Mouse (Mus musculus) lung, postnatal 0 days (tissue): ENCODE measurements around the gene 5330417C22Rik. TPM values are rescaled to one million over a fixed set of nuclear protein-coding genes. Genes with fewer than 3 reads are reported as not detected.
"Not testable (repeated sequence)": the region's sequence is repeated elsewhere in the genome, so short reads cannot be mapped to it uniquely, and the experiment has no call there.

Experiments
- ATAC-seq: fragments of 200-750 bp; cut with Nextera tagmentation; 2 replicates; pipeline ENCODE4 v1.8.0; 2017; ENCODE audit warnings: moderate library complexity
- DNase-seq: peaks from one replicate; pipeline ENCODE4 v3.0.0-alpha.2; 2016; ENCODE audit warnings: low spot score
- H3K27ac ChIP-seq: fragments of 300-500 bp; sonication (generic); 2 replicates; pipeline ENCODE4 v1.5.1; 2014; ENCODE audit warnings: antibody characterized with exemption, mild to moderate bottlenecking, low read length, mixed read lengths
- H3K27me3 ChIP-seq: fragments of 300-500 bp; sonication (generic); replicated peaks from 2 replicates; pipeline ENCODE4 v1.6.1; 2014; ENCODE audit warnings: low read length, mixed read lengths; ENCODE audit not compliant: insufficient read depth
- H3K36me3 ChIP-seq: fragments of 300-500 bp; sonication (generic); 2 replicates; pipeline ENCODE4 v1.6.1; 2014; ENCODE audit warnings: low read length, mixed read lengths; ENCODE audit not compliant: insufficient read depth
- H3K4me1 ChIP-seq: fragments of 300-500 bp; sonication (generic); 2 replicates; pipeline ENCODE4 v1.6.1; 2014; ENCODE audit warnings: antibody characterized with exemption, low read depth, low read length, mixed read lengths; ENCODE audit not compliant: insufficient read depth
- H3K4me2 ChIP-seq: fragments of 300-500 bp; sonication (generic); replicated peaks from 2 replicates; pipeline ENCODE4 v1.6.1; 2014; ENCODE audit warnings: low read depth, mild to moderate bottlenecking, low read length, moderate library complexity, mixed read lengths
- H3K4me3 ChIP-seq: fragments of 300-500 bp; sonication (generic); 2 replicates; pipeline ENCODE4 v1.5.1; 2014; ENCODE audit warnings: low read depth, low read length
- H3K9ac ChIP-seq: fragments of 300-500 bp; sonication (generic); replicated peaks from 2 replicates; pipeline ENCODE4 v1.6.1; 2014; ENCODE audit warnings: low read depth, mild to moderate bottlenecking
- H3K9me3 ChIP-seq: fragments of 300-500 bp; sonication (generic); 2 replicates; pipeline ENCODE4 v1.6.1; 2016; ENCODE audit warnings: low read length, mixed read lengths
- CTCF ChIP-seq: IDR thresholded peaks from 2 replicates; pipeline ENCODE4 v1.5.1; 2016; ENCODE audit warnings: antibody characterized with exemption, mild to moderate bottlenecking
- EP300 ChIP-seq: IDR thresholded peaks from 2 replicates; pipeline ENCODE4 v1.6.1; 2016; ENCODE audit warnings: antibody characterized with exemption, mild to moderate bottlenecking, control low read depth
- WGBS: fragments of 180-500 bp; shearing (Covaris S2); extraction: QIAGEN DNeasy Blood & Tissue Kit; methylation state at CpG from one replicate; pipeline ENCODE4 v1.1.7; 2014; 5-methylcytosine and 5-hydroxymethylcytosine counted together
- polyA plus RNA-seq: library from polyadenylated mRNA; unstranded; fragments of >200 nt; fragmentation: Nextera tagmentation; extraction: Ambion mirVana; gene quantifications from 2 replicates; pipeline ENCODE4 v1.2.1, GENCODE M21; 2015

Gene 5330417C22Rik
- polyA plus RNA-seq, 1 experiment from 2014 or later: 45.7 TPM

- ATAC-seq (no peak), DNase-seq (no peak)
- no peaks in the 10 kb centered on the region for H3K27me3 ChIP-seq
- H3K4me1 ChIP-seq: no peaks in the 10 kb centered on the region; the same call in 1 of the 2 replicates
- H3K27ac ChIP-seq: no peak overlapping the region
- H3K4me2 ChIP-seq: no peak overlapping the region
- TF ChIP-seq EP300: no peak
- TF ChIP-seq CTCF: no peak
- no peak overlapping the region for H3K4me3 ChIP-seq
- WGBS: 24% methylated on average over 9 of the region's 9 CpGs
- no peaks in the 10 kb centered on the region for H3K36me3 ChIP-seq
- H3K9ac ChIP-seq: no peak overlapping the region
- no peaks in the 10 kb centered on the region for H3K9me3 ChIP-seq
These were observed 25.4 kb downstream of the 5330417C22Rik start for GRCm38 (mm10) chr3:108510716-108511483.

GRCm38 (mm10) chr3:108510156-108510555, 26.2 kb downstream of the 5330417C22Rik start:
- H3K4me1 ChIP-seq: no peaks in the 10 kb centered on the region; the same call in 1 of the 2 replicates
- H3K27me3 ChIP-seq: no peaks in the 10 kb centered on the region
- WGBS: 78% methylated on average over 1 of the region's 2 CpGs
- no peak overlapping the region for H3K9ac ChIP-seq
- H3K4me3 ChIP-seq: no peak overlapping the region
- H3K4me2 ChIP-seq: no peak overlapping the region
- DNase-seq (no peak), ATAC-seq (no peak)
- TF ChIP-seq EP300 (no peak), CTCF (no peak)
- H3K27ac ChIP-seq: no peak overlapping the region
- no peaks in the 10 kb centered on the region for H3K36me3 ChIP-seq
- H3K9me3 ChIP-seq: no peaks in the 10 kb centered on the region

GRCm38 (mm10) chr3:108508745-108509474, 27.4 kb downstream of the 5330417C22Rik start:
- Histone ChIP-seq H3K9ac (no peak overlapping the region), H3K4me2 (no peak overlapping the region), H3K4me1 (no peaks in the 10 kb centered on the region; the same call in 1 of the 2 replicates), H3K27ac (no peak overlapping the region), H3K27me3 (no peaks in the 10 kb centered on the region), H3K36me3 (no peaks in the 10 kb centered on the region), H3K4me3 (no peak overlapping the region), H3K9me3 (no peaks in the 10 kb centered on the region)
- DNase-seq (no peak), ATAC-seq (no peak)
- TF ChIP-seq EP300: no peak
- no peak for TF ChIP-seq CTCF
- 68% methylated on average over 4 of the region's 4 CpGs for WGBS

GRCm38 (mm10) chr3:108503908-108504307, 32.4 kb downstream of the 5330417C22Rik start:
- Histone ChIP-seq H3K4me3 (no peak overlapping the region), H3K9ac (no peak overlapping the region), H3K4me2 (no peak overlapping the region), H3K9me3 (no peaks in the 10 kb centered on the region), H3K27me3 (no peaks in the 10 kb centered on the region), H3K27ac (no peak overlapping the region), H3K36me3 (no peaks in the 10 kb centered on the region), H3K4me1 (no peaks in the 10 kb centered on the region)
- DNase-seq: no peak
- WGBS: 60% methylated on average over 4 of the region's 4 CpGs
- TF ChIP-seq CTCF: no peak
- TF ChIP-seq EP300: no peak
- ATAC-seq: no peak

GRCm38 (mm10) chr3:108501411-108501810, 34.9 kb downstream of the 5330417C22Rik start:
- WGBS: 63% methylated on average over 3 of the region's 3 CpGs
- not testable (repeated sequence) for H3K4me2 ChIP-seq, H3K9ac ChIP-seq, ATAC-seq, H3K4me3 ChIP-seq, H3K4me1 ChIP-seq, H3K27me3 ChIP-seq, DNase-seq, H3K9me3 ChIP-seq, H3K27ac ChIP-seq, H3K36me3 ChIP-seq

GRCm38 (mm10) chr3:108499826-108500225, 36.5 kb downstream of the 5330417C22Rik start:
- Histone ChIP-seq H3K27ac (no peak overlapping the region), H3K9me3 (no peaks in the 10 kb centered on the region), H3K27me3 (no peaks in the 10 kb centered on the region), H3K4me3 (no peak overlapping the region), H3K4me1 (no peaks in the 10 kb centered on the region), H3K9ac (no peak overlapping the region), H3K4me2 (no peak overlapping the region), H3K36me3 (no peaks in the 10 kb centered on the region)
- ATAC-seq: no peak
- no peak for DNase-seq
- 59% methylated on average over 8 of the region's 8 CpGs for WGBS
- TF ChIP-seq CTCF (no peak), EP300 (no peak)
